Mouse (Mus musculus): ENCODE measurements at regions not wholly inside any gene's neighbourhood (a gene's known extent, or its start where the extent isn't known, plus 50 kb on each side); places are given as distances from the start of the nearest gene placed in this dataset.

GRCm38 (mm10) chr6:81323690-81324089, 599.8 kb upstream of the Gcfc2 start:
- Histone ChIP-seq H3K27ac (no peak overlapping the region), H3K4me3 (no peak overlapping the region)
- TF ChIP-seq CTCF (conservative IDR thresholded peaks at IDR 0.05) = no peak
- DNase-seq (ENCODE audit: low spot score in 2 of 2) = no peak

GRCm38 (mm10) chr6:81363969-81364529, 559.4 kb upstream of the Gcfc2 start:
- Histone ChIP-seq H3K27ac (no peak overlapping the region), H3K4me3 (no peak overlapping the region)
- no peak for DNase-seq (ENCODE audit: low spot score in 2 of 2)
- no peak for TF ChIP-seq CTCF (conservative IDR thresholded peaks at IDR 0.05)

DNA sequence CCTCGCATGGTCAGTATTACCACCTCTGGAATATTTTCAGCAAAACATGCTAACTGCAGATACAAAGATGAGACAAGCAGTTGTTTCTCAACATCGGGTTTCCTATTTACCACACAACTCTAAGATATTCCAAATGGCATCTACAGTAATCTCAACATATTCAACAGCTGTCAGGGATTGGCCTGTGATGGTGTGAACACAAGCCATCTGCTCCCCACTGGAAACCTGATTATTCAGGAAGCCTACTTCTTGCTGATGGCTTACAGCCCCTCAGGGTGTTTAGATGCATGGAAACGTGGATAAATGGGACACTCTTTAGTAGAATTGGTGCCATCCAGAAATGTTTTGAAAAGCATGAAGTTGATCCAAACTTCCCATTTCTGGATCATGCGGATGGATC, 535.0 kb upstream of the Gcfc2 start:
- no peak for DNase-seq (ENCODE audit: low spot score in 2 of 2)
- Histone ChIP-seq H3K27ac (no peak overlapping the region), H3K4me3 (no peak overlapping the region)
- no peak for TF ChIP-seq CTCF (conservative IDR thresholded peaks at IDR 0.05)

- no peak for TF ChIP-seq CTCF (conservative IDR thresholded peaks at IDR 0.05)
- Histone ChIP-seq H3K4me3 (no peak overlapping the region), H3K27ac (no peak overlapping the region)
- DNase-seq (ENCODE audit: low spot score in 2 of 2) = no peak
Measured at GRCm38 (mm10) chr6:81403122-81403521, 520.3 kb upstream of the Gcfc2 start.

GRCm38 (mm10) chr6:81413611-81414010, 509.9 kb upstream of the Gcfc2 start:
- peak; percentile 59 to 83 for DNase-seq (ENCODE audit: low spot score in 2 of 2)
- no peak for TF ChIP-seq CTCF (conservative IDR thresholded peaks at IDR 0.05)
- Histone ChIP-seq H3K27ac (peak overlapping the region; percentile 90), H3K4me3 (no peak overlapping the region)

DNA sequence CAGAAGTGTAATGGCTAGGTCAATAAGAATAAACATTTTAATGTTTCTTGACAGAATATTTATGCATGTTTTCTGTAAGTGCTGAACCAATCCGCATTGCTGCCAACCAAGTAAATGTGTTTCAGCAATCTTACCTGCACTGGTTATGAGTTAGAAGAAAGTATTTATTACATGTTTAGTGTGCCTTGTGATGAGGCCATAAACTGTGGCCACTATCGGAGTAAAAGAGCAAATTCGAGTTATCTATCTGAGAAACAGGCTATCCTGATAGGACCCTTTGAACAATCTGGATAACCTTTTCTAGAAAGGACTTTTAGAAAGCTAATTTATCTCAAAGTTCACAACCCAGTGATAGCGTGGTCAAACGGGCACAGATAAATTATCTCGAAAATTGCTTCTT, 488.7 kb upstream of the Gcfc2 start:
- Histone ChIP-seq H3K27ac (no peak overlapping the region), H3K4me3 (no peak overlapping the region)
- DNase-seq (ENCODE audit: low spot score in 2 of 2) = no peak
- TF ChIP-seq CTCF (conservative IDR thresholded peaks at IDR 0.05) = no peak

GRCm38 (mm10) chr6:81438951-81439722, 484.3 kb upstream of the Gcfc2 start:
- TF ChIP-seq CTCF (conservative IDR thresholded peaks at IDR 0.05) = no peak
- no peak for DNase-seq (ENCODE audit: low spot score in 2 of 2)
- Histone ChIP-seq H3K4me3 (no peak overlapping the region), H3K27ac (no peak overlapping the region)

DNA sequence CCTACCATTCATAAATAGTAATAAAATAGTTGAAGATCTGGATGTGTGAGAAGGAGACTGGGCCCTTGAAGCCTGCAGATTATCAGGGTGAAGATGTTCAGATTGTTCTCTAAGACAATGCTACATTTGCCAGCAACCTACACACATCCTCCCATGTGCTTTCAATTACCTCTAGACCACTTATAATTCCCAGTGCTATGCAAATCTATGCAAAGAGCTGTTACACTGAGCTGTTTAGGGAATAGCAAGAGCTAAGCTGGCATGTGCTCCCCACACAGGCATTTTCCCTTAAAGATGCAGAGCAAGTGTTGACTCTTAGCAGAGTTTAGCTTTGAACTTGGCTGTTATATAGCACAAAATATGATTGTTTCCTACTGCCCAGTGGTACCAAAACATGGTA, 482.1 kb upstream of the Gcfc2 start:
- no peak overlapping the region for H3K27ac ChIP-seq
- no peak for TF ChIP-seq CTCF (conservative IDR thresholded peaks at IDR 0.05)
- H3K4me3 ChIP-seq = no peak overlapping the region
- DNase-seq (ENCODE audit: low spot score in 2 of 2) = peak in 1 of 2 experiments; percentile 13

DNA sequence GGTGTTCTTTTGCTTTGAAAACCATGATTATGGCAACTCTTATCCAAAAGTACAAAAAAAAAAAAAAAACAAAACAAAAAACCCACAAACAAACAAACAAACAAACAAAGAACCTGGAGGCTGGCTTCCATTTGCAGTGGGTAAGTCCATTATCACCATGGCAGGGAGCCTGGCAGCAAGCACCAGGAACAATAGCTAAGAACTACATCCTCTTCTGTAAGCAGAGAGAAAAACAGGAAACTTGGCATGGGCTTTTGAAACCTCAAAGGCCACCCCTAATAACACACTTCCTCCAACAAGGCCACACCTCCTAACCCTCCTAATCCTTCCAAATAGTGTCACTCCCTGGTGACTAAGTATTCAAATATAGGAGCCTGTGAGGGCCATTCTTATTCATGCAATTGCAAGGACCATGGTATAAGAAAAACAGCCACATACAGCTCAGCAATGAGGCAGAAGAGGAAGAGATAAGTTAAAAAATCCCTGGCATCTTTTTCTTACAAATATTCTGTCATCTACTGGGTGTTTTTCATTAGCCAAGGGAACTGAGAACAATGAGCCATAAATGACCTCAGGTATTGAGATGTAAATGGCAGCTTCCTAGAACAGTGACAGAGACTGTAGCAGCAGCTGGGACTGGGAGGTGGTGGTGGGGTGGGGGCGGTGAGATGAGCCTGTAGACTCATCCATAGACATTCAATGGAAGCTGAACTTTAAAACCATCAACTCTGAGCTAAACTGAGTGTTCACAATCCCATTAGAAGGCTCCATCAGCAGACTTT, 477.3 kb upstream of the Gcfc2 start:
- H3K4me3 ChIP-seq = no peak overlapping the region
- DNase-seq (ENCODE audit: low spot score in 2 of 2) = no peak
- H3K27ac ChIP-seq = no peak overlapping the region
- no peak for TF ChIP-seq CTCF (conservative IDR thresholded peaks at IDR 0.05)

- TF ChIP-seq CTCF (conservative IDR thresholded peaks at IDR 0.05) = no peak
Measured at GRCm38 (mm10) chr6:81447701-81448100, 475.8 kb upstream of the Gcfc2 start.

DNA sequence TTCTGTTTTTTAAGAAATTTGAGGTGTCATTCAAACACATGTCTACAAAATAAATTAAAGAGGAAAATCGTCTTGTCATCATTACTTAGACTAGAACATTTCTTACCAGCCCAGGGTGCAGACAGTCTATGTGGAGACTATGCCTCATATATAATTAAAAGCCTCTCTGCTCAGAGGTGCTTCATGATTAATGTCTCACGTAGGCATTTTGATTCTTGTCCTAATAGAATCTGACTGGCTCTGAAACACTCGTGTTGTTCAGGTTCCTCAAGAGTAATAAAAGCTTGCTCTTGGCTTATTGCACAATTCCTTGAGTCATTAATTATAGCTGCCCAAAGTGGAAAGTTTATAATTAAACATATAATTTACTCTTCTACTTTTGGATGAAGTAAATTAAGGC, 475.1 kb upstream of the Gcfc2 start:
- DNase-seq (ENCODE audit: low spot score in 2 of 2) = no peak
- Histone ChIP-seq H3K4me3 (no peak overlapping the region), H3K27ac (no peak overlapping the region)
- no peak for TF ChIP-seq CTCF (conservative IDR thresholded peaks at IDR 0.05)

More at GRCm38 (mm10) chr6:81447701-81448100, 475.8 kb upstream of the Gcfc2 start:
- DNase-seq (ENCODE audit: low spot score in 2 of 2) = no peak
- no peak overlapping the region for H3K4me3 ChIP-seq
- no peak overlapping the region for H3K27ac ChIP-seq

GRCm38 (mm10) chr6:81461095-81461494, 462.4 kb upstream of the Gcfc2 start:
- TF ChIP-seq CTCF (conservative IDR thresholded peaks at IDR 0.05) = no peak

DNA sequence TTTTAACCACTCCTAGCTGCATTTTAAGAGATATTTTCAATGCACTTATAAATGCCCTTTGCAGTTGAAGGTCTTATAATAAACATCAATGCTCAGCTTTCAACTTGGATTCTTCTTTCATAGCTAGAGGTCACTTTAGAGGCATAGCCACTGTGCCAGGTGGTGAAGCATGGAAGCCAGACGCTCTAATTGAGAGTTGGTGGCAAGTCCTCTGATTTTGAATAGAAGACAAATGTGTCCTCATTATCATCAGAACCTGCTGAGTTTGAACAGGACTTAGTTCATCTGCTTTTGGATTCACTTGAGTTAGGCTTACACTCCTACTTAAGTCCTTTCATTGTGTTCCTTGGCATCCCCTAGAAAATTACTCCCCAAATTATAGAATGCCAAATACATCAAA, 459.0 kb upstream of the Gcfc2 start:
- no peak for TF ChIP-seq CTCF (conservative IDR thresholded peaks at IDR 0.05)
- DNase-seq (ENCODE audit: low spot score in 2 of 2) = no peak
- Histone ChIP-seq H3K4me3 (no peak overlapping the region), H3K27ac (no peak overlapping the region)

More at GRCm38 (mm10) chr6:81461095-81461494, 462.4 kb upstream of the Gcfc2 start:
- H3K27ac ChIP-seq = no peak overlapping the region
- no peak overlapping the region for H3K4me3 ChIP-seq
- DNase-seq (ENCODE audit: low spot score in 2 of 2) = no peak

Data from layer of hippocampus, adult 2 months (tissue).